In the genomic region with DNA sequence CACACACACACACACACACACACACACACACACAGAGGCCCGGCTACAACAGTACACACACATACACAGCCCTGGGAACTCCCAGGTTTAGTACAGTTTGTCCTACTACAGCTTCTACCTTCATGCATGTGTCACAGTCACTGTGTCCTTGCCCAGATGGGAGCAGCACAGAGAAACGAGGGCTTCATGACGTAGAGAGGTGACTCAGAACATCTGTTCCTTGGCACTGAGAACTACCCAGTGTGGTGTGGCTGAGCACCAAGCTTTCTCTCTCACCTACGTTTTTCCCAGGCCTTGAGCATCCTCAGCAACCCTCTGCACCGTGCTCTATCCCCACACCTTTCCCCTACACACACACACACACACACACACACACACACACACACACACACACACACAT, we compare ENCODE assay signal across 17 mouse cellular contexts.
DNase-seq lines count a peak whose midpoint lies in the region; ATAC-seq lines count a peak whose summit lies in the region.
"Had no signal": no experiment of that assay in that cellular context is flagged by ENCODE, and none has a peak within 500 bp of the region (broad histone marks: within the 10 kb centered on the region; RNA-seq: fewer than 3 reads in every experiment).

No protein-coding gene starts in this region.

- peak overlapping the region; percentile 12; the same call in 1 of the 2 replicates for H3K27ac ChIP-seq in limb, embryonic 10.5 days
- H3K27ac ChIP-seq: embryonic facial prominence, embryonic 15.5 days; kidney, embryonic 15.5 days; limb, embryonic 12.5 days; midbrain, embryonic 13.5 days had no signal

- peak; percentile 41 to 62 for DNase-seq in layer of hippocampus, adult 8-10 months (ENCODE audit: low spot score in 2 of 2)
- no peak for DNase-seq in layer of hippocampus, postnatal 25 days (ENCODE audit: extremely low spot score in 1 of 2, low spot score in 1 of 2)
- DNase-seq in NIH3T3 (ENCODE audit: low read depth) = peak; percentile 68
- peak; percentile 93 for DNase-seq in brain, adult 2 months (ENCODE audit: low read depth, low spot score)
- no peak for DNase-seq in limb, embryonic 10.5 days (ENCODE audit: low spot score)
- DNase-seq in heart, postnatal 36 days = no peak
- DNase-seq: gastrocnemius, postnatal 10 days; heart, postnatal 4 days; lung, postnatal 4 days; thymus, adult 2 months had no signal

- H3K27me3 ChIP-seq in limb, embryonic 10.5 days (ENCODE audit: low read depth, poor library complexity, severe bottlenecking) = peaks cover 40% of the 10 kb centered on the region

- WGBS in limb, embryonic 10.5 days = 67% methylated on average over 5 of the region's 5 CpGs

- no peaks in the 10 kb centered on the region for H3K36me3 ChIP-seq in limb, embryonic 10.5 days
- H3K36me3 ChIP-seq: embryonic facial prominence, embryonic 15.5 days; kidney, embryonic 15.5 days; limb, embryonic 12.5 days; midbrain, embryonic 13.5 days had no signal

- H3K9me3 ChIP-seq in limb, embryonic 10.5 days (replicated peaks) = no peaks in the 10 kb centered on the region
- H3K9me3 ChIP-seq: embryonic facial prominence, embryonic 15.5 days; kidney, embryonic 15.5 days; limb, embryonic 12.5 days; midbrain, embryonic 13.5 days had no signal

- ATAC-seq in inflammation-experienced regulatory T-cells, adult 6 months = no peak
- ATAC-seq: forebrain, embryonic 14.5 days; midbrain, embryonic 13.5 days; Patski had no signal

- no peak overlapping the region for H3K4me3 ChIP-seq in limb, embryonic 10.5 days
- H3K4me3 ChIP-seq: embryonic facial prominence, embryonic 15.5 days; kidney, embryonic 15.5 days; limb, embryonic 12.5 days; midbrain, embryonic 13.5 days had no signal

- intact Hi-C loops in heart, postnatal 36 days (cut with DNase I) = loop anchor here (5.0 kb wide), 1 partner anchor 511 kb away; no protein-coding TSS in a partner anchor

- peaks cover 44% of the 10 kb centered on the region for H3K4me1 ChIP-seq in limb, embryonic 10.5 days

Comparison
In these comparisons a context has a peak if more than half of its experiments do, and no peak if none do; other contexts are left out.
1. DNase-seq: peak in layer of hippocampus, adult 8-10 months (2 of 2), NIH3T3 (single experiment) and brain, adult 2 months (single experiment); none in layer of hippocampus, postnatal 25 days (0 of 2), limb, embryonic 10.5 days (single experiment) and heart, postnatal 36 days (0 of 2).